Mouse (Mus musculus) midbrain, embryonic 11.5 days (tissue): ENCODE measurements around the gene Htra1. TPM values are rescaled to one million over a fixed set of nuclear protein-coding genes. Genes with fewer than 3 reads are reported as not detected.

Experiments used
- ATAC-seq: fragments of 200-750 bp; cut with Nextera tagmentation; 2 replicates; pipeline ENCODE4 v1.8.0; 2017; ENCODE audit warnings: moderate TSS enrichment, moderate library complexity; ENCODE audit not compliant: low FRiP score
- DNase-seq: peaks from one replicate; pipeline ENCODE4 v3.0.0; 2015; ENCODE audit warnings: low spot score; ENCODE audit errors: missing footprints
- H3K27ac ChIP-seq: fragments of 300-500 bp; sonication (generic); 2 replicates; pipeline ENCODE4 v1.5.1; 2014; ENCODE audit warnings: low read depth, low read length
- H3K27me3 ChIP-seq: fragments of 300-500 bp; sonication (generic); 2 replicates; pipeline ENCODE4 v1.6.1; 2014; ENCODE audit warnings: mild to moderate bottlenecking, low read length, moderate library complexity, mixed read lengths; ENCODE audit not compliant: control insufficient read depth, insufficient read depth
- H3K36me3 ChIP-seq: fragments of 300-500 bp; sonication (generic); 2 replicates; pipeline ENCODE4 v1.6.1; 2014; ENCODE audit warnings: mild to moderate bottlenecking, low read length, moderate library complexity, mixed read lengths; ENCODE audit not compliant: control insufficient read depth, insufficient read depth
- H3K4me1 ChIP-seq: fragments of 300-500 bp; sonication (generic); 2 replicates; pipeline ENCODE4 v1.6.1; 2014; ENCODE audit warnings: low read length; ENCODE audit not compliant: control insufficient read depth, insufficient read depth
- H3K4me2 ChIP-seq: fragments of 300-500 bp; sonication (generic); 2 replicates; pipeline ENCODE4 v1.6.1; 2014; ENCODE audit warnings: mild to moderate bottlenecking, moderate library complexity
- H3K4me3 ChIP-seq: fragments of 300-500 bp; sonication (generic); 2 replicates; pipeline ENCODE4 v1.5.1; 2014; ENCODE audit warnings: low read depth, low read length
- H3K9ac ChIP-seq: fragments of 300-500 bp; sonication (generic); 2 replicates; pipeline ENCODE4 v1.6.1; 2014; ENCODE audit warnings: low read length
- H3K9me3 ChIP-seq: fragments of 300-500 bp; sonication (generic); 2 replicates; pipeline ENCODE4 v1.6.1; 2016; ENCODE audit warnings: low read length; ENCODE audit not compliant: control insufficient read depth
- WGBS: fragments of 180-500 bp; shearing (Covaris S2); extraction: QIAGEN DNeasy Blood & Tissue Kit; methylation state at CpG from one replicate; pipeline ENCODE4 v1.1.7; 2014; 5-methylcytosine and 5-hydroxymethylcytosine counted together
- polyA plus RNA-seq: library from polyadenylated mRNA; unstranded; fragments of >200 nt; fragmentation: Nextera tagmentation; extraction: Ambion mirVana; gene quantifications from 2 replicates; pipeline ENCODE4 v1.2.1, GENCODE M21; 2014

Htra1 gene
- polyA plus RNA-seq, 1 experiment from 2014 or later, result 2.7 TPM

GRCm38 (mm10) chr7:130953376-130953775 lies 17.5 kb downstream of the Htra1 start:
- no peak for ATAC-seq

GRCm38 (mm10) chr7:130954177-130954601 lies 18.3 kb downstream of the Htra1 start:
- WGBS, result 83% methylated on average over 10 of the region's 10 CpGs
- Histone ChIP-seq H3K9me3 (no peaks in the 10 kb centered on the region), H3K4me2 (no peak overlapping the region), H3K9ac (no peak overlapping the region), H3K36me3 (no peaks in the 10 kb centered on the region), H3K4me1 (no peaks in the 10 kb centered on the region), H3K4me3 (no peak overlapping the region), H3K27ac (no peak overlapping the region), H3K27me3 (no peaks in the 10 kb centered on the region)
- no peak for ATAC-seq
- no peak for DNase-seq

More at GRCm38 (mm10) chr7:130953376-130953775, 17.5 kb downstream of the Htra1 start:
- H3K4me1 ChIP-seq, result no peaks in the 10 kb centered on the region
- no peak overlapping the region for H3K4me2 ChIP-seq
- no peak for DNase-seq
- 89% methylated on average over 10 of the region's 10 CpGs for WGBS
- H3K9ac ChIP-seq, result no peak overlapping the region
- no peaks in the 10 kb centered on the region for H3K9me3 ChIP-seq
- no peaks in the 10 kb centered on the region for H3K27me3 ChIP-seq
- no peaks in the 10 kb centered on the region for H3K36me3 ChIP-seq
- H3K4me3 ChIP-seq, result no peak overlapping the region
- no peak overlapping the region for H3K27ac ChIP-seq

- DNase-seq (peak; percentile 41), ATAC-seq (no peak)
- Histone ChIP-seq H3K4me2 (no peak overlapping the region), H3K9ac (no peak overlapping the region), H3K4me1 (no peaks in the 10 kb centered on the region), H3K36me3 (no peaks in the 10 kb centered on the region), H3K4me3 (no peak overlapping the region), H3K27ac (no peak overlapping the region), H3K9me3 (no peaks in the 10 kb centered on the region), H3K27me3 (no peaks in the 10 kb centered on the region)
- 69% methylated on average over 7 of the region's 7 CpGs for WGBS
Observed at GRCm38 (mm10) chr7:130958551-130958950, 22.6 kb downstream of the Htra1 start.

GRCm38 (mm10) chr7:130959868-130960267 lies 24.0 kb downstream of the Htra1 start:
- H3K4me1 ChIP-seq, result no peaks in the 10 kb centered on the region
- no peak overlapping the region for H3K4me2 ChIP-seq
- no peak overlapping the region for H3K9ac ChIP-seq
- no peak overlapping the region for H3K27ac ChIP-seq
- WGBS, result 65% methylated on average over 7 of the region's 7 CpGs
- no peaks in the 10 kb centered on the region for H3K36me3 ChIP-seq
- ATAC-seq (no peak), DNase-seq (peak; percentile 66)
- H3K27me3 ChIP-seq, result no peaks in the 10 kb centered on the region
- no peaks in the 10 kb centered on the region for H3K9me3 ChIP-seq
- no peak overlapping the region for H3K4me3 ChIP-seq

GRCm38 (mm10) chr7:130961429-130961828 lies 25.5 kb downstream of the Htra1 start:
- no peak overlapping the region for H3K4me2 ChIP-seq
- no peak for ATAC-seq
- H3K9me3 ChIP-seq, result no peaks in the 10 kb centered on the region
- no peak overlapping the region for H3K27ac ChIP-seq
- no peaks in the 10 kb centered on the region for H3K36me3 ChIP-seq
- no peak overlapping the region for H3K9ac ChIP-seq
- DNase-seq, result peak; percentile 45
- H3K4me1 ChIP-seq, result no peaks in the 10 kb centered on the region
- WGBS, result 95% methylated on average over 6 of the region's 6 CpGs
- H3K27me3 ChIP-seq, result no peaks in the 10 kb centered on the region
- H3K4me3 ChIP-seq, result no peak overlapping the region

GRCm38 (mm10) chr7:130964686-130965085 lies 28.8 kb downstream of the Htra1 start:
- Histone ChIP-seq H3K27ac (no peak overlapping the region), H3K27me3 (no peaks in the 10 kb centered on the region), H3K4me1 (no peaks in the 10 kb centered on the region), H3K36me3 (no peaks in the 10 kb centered on the region), H3K9me3 (no peaks in the 10 kb centered on the region), H3K4me2 (no peak overlapping the region), H3K4me3 (no peak overlapping the region), H3K9ac (no peak overlapping the region)
- no peak for ATAC-seq
- 85% methylated on average over 5 of the region's 5 CpGs for WGBS
- peak; percentile 77 for DNase-seq

GRCm38 (mm10) chr7:130965396-130965795 lies 29.5 kb downstream of the Htra1 start:
- Histone ChIP-seq H3K27me3 (no peaks in the 10 kb centered on the region), H3K27ac (no peak overlapping the region), H3K9me3 (no peaks in the 10 kb centered on the region), H3K4me2 (no peak overlapping the region), H3K36me3 (no peaks in the 10 kb centered on the region), H3K4me1 (no peaks in the 10 kb centered on the region), H3K4me3 (no peak overlapping the region), H3K9ac (no peak overlapping the region)
- ATAC-seq (no peak), DNase-seq (peak; percentile 21)
- WGBS, result 93% methylated on average over 4 of the region's 4 CpGs

- no peak overlapping the region for H3K27ac ChIP-seq
- no peaks in the 10 kb centered on the region for H3K4me1 ChIP-seq
- H3K9me3 ChIP-seq, result no peaks in the 10 kb centered on the region
- H3K27me3 ChIP-seq, result no peaks in the 10 kb centered on the region
- ATAC-seq (no peak), DNase-seq (no peak)
- H3K36me3 ChIP-seq, result no peaks in the 10 kb centered on the region
- WGBS, result 73% methylated on average over 4 of the region's 4 CpGs
- no peak overlapping the region for H3K4me2 ChIP-seq
- H3K4me3 ChIP-seq, result no peak overlapping the region
- H3K9ac ChIP-seq, result no peak overlapping the region
Observed at GRCm38 (mm10) chr7:130965909-130966365, 30.0 kb downstream of the Htra1 start.

GRCm38 (mm10) chr7:130966451-130966850 lies 30.5 kb downstream of the Htra1 start:
- Histone ChIP-seq H3K4me3 (no peak overlapping the region), H3K27me3 (no peaks in the 10 kb centered on the region), H3K9me3 (no peaks in the 10 kb centered on the region), H3K36me3 (no peaks in the 10 kb centered on the region), H3K4me2 (no peak overlapping the region), H3K27ac (no peak overlapping the region), H3K4me1 (no peaks in the 10 kb centered on the region), H3K9ac (no peak overlapping the region)
- ATAC-seq, result no peak
- no peak for DNase-seq
- WGBS, result 79% methylated on average over 5 of the region's 5 CpGs
